In genomic region chr2:17858326-17858725, GRCm38 (mm10) we compare ENCODE assay signal across 13 mouse cellular contexts.
DNase-seq lines count a peak whose midpoint lies in the region; ATAC-seq lines count a peak whose summit lies in the region.
"Had no signal": no experiment of that assay in that cellular context is flagged by ENCODE, and none has a peak within 500 bp of the region (broad histone marks: within the 10 kb centered on the region; RNA-seq: fewer than 3 reads in every experiment).

No protein-coding gene starts in this region.

- H3K9ac ChIP-seq in kidney, embryonic 16.5 days (replicated peaks; ENCODE audit: low read length) = no peak overlapping the region
- H3K9ac ChIP-seq in hindbrain, embryonic 13.5 days = no peak overlapping the region
- H3K9ac ChIP-seq: embryonic facial prominence, embryonic 13.5 days; forebrain, embryonic 13.5 days had no signal

- H3K4me2 ChIP-seq in kidney, embryonic 16.5 days (replicated peaks; ENCODE audit: low read depth, low read length) = no peak overlapping the region
- no peak overlapping the region for H3K4me2 ChIP-seq in hindbrain, embryonic 13.5 days
- H3K4me2 ChIP-seq: embryonic facial prominence, embryonic 13.5 days; forebrain, embryonic 13.5 days had no signal

- H3K36me3 ChIP-seq in kidney, embryonic 16.5 days (ENCODE audit: insufficient read depth, low read length) = no peaks in the 10 kb centered on the region
- no peaks in the 10 kb centered on the region for H3K36me3 ChIP-seq in hindbrain, embryonic 13.5 days
- H3K36me3 ChIP-seq: embryonic facial prominence, embryonic 13.5 days; G1E had no signal

- no peaks in the 10 kb centered on the region for H3K9me3 ChIP-seq in kidney, embryonic 16.5 days (ENCODE audit: low read length)
- H3K9me3 ChIP-seq in hindbrain, embryonic 13.5 days = no peaks in the 10 kb centered on the region
- H3K9me3 ChIP-seq: embryonic facial prominence, embryonic 13.5 days; forebrain, embryonic 13.5 days; G1E had no signal

- ATAC-seq in kidney, embryonic 16.5 days (ENCODE audit: low FRiP score, low TSS enrichment) = no peak; the same call in 1 of the 2 replicates
- no peak for ATAC-seq in hindbrain, embryonic 13.5 days (ENCODE audit: low FRiP score)
- ATAC-seq: forebrain, embryonic 13.5 days had no signal

- H3K27ac ChIP-seq in brown adipose tissue, adult 24 weeks (replicated peaks; ENCODE audit: low read depth, low read length) = peak overlapping the region; percentile 74
- peak overlapping the region; percentile 57; the same call in 1 of the 2 replicates for H3K27ac ChIP-seq in kidney, embryonic 16.5 days (ENCODE audit: low read length)
- H3K27ac ChIP-seq in hindbrain, embryonic 13.5 days = no peak overlapping the region
- H3K27ac ChIP-seq: embryonic facial prominence, embryonic 13.5 days; forebrain, embryonic 13.5 days had no signal

- 40% methylated on average over 8 of the region's 8 CpGs for WGBS in kidney, embryonic 16.5 days
- 62% methylated on average over 8 of the region's 8 CpGs for WGBS in hindbrain, embryonic 13.5 days

- peak; percentile 87 for DNase-seq in heart, adult 11 months
- no peak for DNase-seq in heart, postnatal 14 days
- peak; percentile 59 for DNase-seq in lung, postnatal 10 days
- no peak for DNase-seq in thymus, postnatal 25 days
- no peak for DNase-seq in layer of hippocampus, postnatal 25 days (ENCODE audit: extremely low spot score in 1 of 2, low spot score in 1 of 2)
- DNase-seq: cerebellum, postnatal 10 days; liver had no signal

- no peak overlapping the region; the same call in 1 of the 2 replicates for H3K4me3 ChIP-seq in brown adipose tissue, adult 24 weeks (ENCODE audit: insufficient read depth, low read depth, low read length)
- H3K4me3 ChIP-seq in kidney, embryonic 16.5 days (ENCODE audit: low read length) = no peak overlapping the region
- no peak overlapping the region for H3K4me3 ChIP-seq in hindbrain, embryonic 13.5 days
- H3K4me3 ChIP-seq: embryonic facial prominence, embryonic 13.5 days; forebrain, embryonic 13.5 days had no signal

- no peaks in the 10 kb centered on the region for H3K27me3 ChIP-seq in kidney, embryonic 16.5 days (ENCODE audit: insufficient read depth, low read length)
- H3K27me3 ChIP-seq in hindbrain, embryonic 13.5 days = no peaks in the 10 kb centered on the region

- peaks cover 10% of the 10 kb centered on the region; the same call in 1 of the 2 replicates for H3K4me1 ChIP-seq in brown adipose tissue, adult 24 weeks (ENCODE audit: control insufficient read depth, insufficient read depth, insufficient read length, low read length)
- peaks cover 29% of the 10 kb centered on the region for H3K4me1 ChIP-seq in kidney, embryonic 16.5 days (ENCODE audit: insufficient read depth, low read length)
- H3K4me1 ChIP-seq in hindbrain, embryonic 13.5 days (replicated peaks) = peaks cover 22% of the 10 kb centered on the region

- intact Hi-C loops in heart, postnatal 14 days (cut with DNase I) = loop anchor here (10.0 kb wide), 1 partner anchor 486 kb away; no protein-coding TSS in a partner anchor

Comparison
In these comparisons a context has a peak if more than half of its experiments do, and no peak if none do; other contexts are left out.
1. DNase-seq: peak in heart, adult 11 months (single experiment) and lung, postnatal 10 days (single experiment); none in heart, postnatal 14 days (0 of 2), thymus, postnatal 25 days (single experiment) and layer of hippocampus, postnatal 25 days (0 of 2).